Mouse (Mus musculus): ENCODE data around the gene Tlnrd1. TPM values are rescaled to one million over a fixed set of nuclear protein-coding genes. Genes with fewer than 3 reads are reported as not detected.
"Not testable (repeated sequence)": the region's sequence is repeated elsewhere in the genome, so short reads cannot be mapped to it uniquely, and the experiment has no call there.

Tlnrd1 gene
- 10 to 100 TPM; 16.8 to 18.1 TPM for total RNA-seq (2021)
- long read RNA-seq, full-length matches to known transcripts: 39 of 40 reads
- long read RNA-seq, partial matches to known transcripts: 0 of 40 reads
- long read RNA-seq, other reads (novel, unspliced or antisense): 1 of 40 reads

DNA sequence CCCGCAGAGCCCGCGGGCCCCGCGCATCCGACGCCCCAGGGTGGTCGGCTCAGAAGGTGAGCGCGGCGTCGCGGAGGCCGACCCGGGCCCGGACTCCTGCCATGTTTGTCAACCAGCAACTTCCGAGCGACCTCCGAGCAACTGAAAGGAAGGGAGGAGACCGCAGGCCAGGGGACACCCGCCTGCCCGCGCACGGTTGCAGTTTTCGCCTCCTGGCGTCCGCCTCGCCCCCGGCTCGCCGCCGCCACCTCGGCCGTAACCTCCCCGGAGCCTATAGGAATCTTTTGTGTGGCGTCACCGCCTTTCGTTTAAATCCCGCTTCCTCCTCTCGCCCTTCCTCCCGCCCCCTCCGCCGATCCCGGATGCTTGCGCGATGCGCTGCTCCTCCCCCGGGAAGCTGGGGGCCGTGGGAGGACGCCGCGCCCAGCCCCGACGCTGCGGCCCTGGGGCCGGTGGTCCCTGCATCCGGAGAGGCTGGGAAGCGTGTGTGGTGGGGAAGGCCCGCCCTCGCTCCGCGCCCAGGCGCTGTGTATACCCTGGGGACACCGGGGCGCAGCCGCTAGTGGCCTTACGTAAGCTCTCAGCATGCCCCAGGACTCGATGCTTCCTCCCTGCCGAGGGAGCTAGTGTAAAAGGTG, at the start of gene Tlnrd1, which contains the start of gene Mesd:
TSS of gene Tlnrd1 (minus strand) at position 285 of the 638 bp plus-strand sequence.
TSS of gene Mesd (plus strand) at position 446 of the 638 bp plus-strand sequence.
- DNase-seq (ENCODE audit: low spot score in 2 of 2): peak; percentile 83 to 88

DNA sequence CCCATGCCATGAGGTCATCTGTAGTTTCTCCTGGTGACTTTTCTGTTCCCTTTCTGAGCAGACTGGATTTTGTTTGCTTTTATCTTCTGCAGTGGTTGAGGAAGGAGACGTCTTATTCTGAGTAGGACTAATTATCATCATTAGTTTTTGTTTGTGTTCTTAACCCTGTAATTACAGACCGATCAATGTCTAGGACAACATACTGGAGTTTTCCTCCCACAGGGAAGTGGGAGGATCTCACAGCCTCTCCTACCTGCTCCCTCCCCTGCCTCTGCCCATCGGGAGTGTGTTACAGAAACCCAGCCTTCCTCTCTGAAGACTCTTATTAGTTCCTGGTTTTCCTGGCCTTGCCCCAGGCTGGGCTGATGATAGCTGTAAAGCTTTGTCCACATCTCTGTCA, 37.5 kb upstream of the Tlnrd1 start:
- no peak for DNase-seq (ENCODE audit: low spot score in 2 of 2)

DNA sequence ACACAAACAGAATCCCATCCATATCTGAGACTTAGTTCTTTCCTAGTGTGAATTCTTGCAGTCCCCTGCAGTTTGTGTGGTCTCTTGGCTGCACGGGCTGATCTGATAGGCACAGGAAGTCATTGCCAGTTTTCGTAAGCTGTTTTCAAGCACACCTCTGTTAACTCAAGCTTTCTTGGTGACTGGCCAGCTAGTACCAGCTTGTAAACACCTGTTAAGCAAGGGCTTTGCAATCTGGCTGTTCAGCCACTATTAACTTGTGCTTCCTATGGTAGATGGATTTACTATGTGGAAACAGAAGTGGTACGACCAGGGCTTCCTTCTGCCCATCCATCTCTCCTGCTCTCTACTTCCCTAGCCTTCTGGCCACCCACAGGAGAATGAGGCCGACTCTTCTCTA, 36.1 kb upstream of the Tlnrd1 start:
- DNase-seq (ENCODE audit: low spot score in 2 of 2): no peak

DNA sequence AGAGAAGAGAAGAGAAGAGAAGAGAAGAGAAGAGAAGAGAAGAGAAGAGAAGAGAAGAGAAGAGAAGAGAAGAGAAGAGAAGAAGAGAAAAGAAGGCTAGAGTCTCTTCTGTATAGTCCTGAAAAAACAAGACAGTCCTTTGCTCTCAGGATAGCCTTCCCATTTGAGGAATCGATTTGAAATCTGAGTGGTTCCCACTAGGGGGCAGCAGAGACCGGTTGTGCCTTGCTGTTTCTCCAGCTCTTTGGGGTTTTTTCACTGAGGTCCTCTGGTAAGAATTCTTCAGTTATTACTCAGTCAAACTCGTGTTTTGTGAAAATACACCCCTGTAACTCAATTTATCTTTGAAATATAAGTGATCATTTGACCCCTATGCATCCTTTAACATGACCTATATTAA, 30.5 kb upstream of the Tlnrd1 start:
- DNase-seq (ENCODE audit: low spot score in 2 of 2): peak; percentile 93 to 94

DNA sequence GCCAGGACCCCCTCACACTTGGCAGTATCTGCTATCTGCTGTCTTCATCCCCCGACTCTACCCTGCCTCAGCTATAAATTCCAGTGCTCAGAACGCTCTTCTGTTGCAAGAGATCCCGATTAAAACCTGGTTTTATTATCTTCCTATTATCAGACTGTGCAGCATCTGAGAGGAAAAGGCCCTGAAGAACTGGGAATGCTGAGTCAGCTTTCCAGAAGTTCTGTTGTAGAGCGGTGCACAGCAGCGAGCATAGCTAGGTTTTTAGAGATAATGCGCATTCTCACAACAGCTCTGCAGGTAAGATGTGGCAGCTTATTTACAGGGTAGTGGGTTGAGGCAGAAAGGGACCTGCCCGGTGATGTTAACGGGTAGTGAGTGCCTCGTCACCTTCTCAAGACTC, 29.9 kb upstream of the Tlnrd1 start:
- no peak for DNase-seq (ENCODE audit: low spot score in 2 of 2)

DNA sequence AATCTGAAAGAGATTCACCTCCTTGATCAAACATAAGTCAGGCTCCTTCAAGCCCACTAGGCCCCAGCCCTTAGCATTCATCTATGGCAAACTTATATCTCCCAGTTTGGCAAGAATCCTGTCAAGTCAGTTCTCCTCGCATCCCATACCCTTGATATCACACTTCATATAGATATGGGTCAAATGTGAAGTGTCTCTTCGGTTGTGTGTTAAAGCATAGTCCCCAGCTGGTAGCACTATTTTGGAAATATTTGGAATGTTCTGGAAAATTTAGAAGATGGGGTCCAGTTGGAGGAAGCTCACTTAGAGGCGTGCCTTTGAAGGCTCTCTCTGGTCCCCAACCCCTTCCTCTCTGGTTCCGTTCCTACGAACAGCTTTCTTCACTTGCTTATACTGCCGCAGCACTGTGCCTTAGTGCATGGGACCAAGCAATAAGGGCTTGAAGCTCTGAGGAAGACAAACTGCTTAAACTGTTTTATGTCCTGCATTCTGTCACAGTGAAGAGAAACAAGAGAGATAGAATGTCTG, 29.4 kb upstream of the Tlnrd1 start:
- DNase-seq (ENCODE audit: low spot score in 2 of 2): no peak

DNA sequence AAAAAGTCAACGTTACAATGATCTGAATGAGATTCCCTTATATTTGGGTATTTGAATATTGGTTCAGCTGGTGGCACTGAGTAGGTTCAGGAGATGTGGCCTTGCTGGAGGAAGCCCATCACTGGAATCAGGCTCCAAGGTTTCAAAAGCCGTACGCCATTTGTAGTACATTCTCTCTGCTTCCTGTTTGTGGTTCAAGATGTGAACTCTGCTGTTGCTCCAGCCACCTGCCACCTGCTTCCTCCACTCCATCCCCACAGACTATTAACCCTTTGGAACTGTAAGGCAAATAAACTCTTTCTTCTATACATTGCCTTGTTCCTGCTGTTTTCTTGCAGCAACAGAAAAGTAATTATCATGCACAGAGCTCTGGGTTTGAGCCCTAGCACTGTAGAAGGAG, 27.8 kb upstream of the Tlnrd1 start:
- no peak for DNase-seq (ENCODE audit: low spot score in 2 of 2)

DNA sequence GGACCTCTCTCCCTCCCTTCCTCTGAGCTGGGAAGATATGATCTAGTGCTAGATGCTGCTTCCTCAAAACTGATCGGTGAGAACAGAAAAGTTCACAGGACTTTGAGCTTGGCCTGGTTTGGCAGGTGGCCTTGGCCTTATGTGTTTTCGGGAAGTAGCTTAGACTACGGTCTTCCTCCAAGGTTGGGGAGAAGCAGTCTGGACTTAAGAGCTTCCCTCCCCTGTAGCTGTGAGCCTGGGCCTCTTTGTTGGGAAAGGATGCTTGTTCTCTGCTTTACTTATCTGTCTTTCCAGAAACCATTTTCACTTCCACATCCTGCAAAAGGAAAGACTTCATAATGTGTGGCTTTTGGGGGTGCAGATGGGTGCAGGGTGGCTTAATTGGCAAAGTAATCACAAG, 20.7 kb upstream of the Tlnrd1 start:
- DNase-seq (ENCODE audit: low spot score in 2 of 2): no peak

DNA sequence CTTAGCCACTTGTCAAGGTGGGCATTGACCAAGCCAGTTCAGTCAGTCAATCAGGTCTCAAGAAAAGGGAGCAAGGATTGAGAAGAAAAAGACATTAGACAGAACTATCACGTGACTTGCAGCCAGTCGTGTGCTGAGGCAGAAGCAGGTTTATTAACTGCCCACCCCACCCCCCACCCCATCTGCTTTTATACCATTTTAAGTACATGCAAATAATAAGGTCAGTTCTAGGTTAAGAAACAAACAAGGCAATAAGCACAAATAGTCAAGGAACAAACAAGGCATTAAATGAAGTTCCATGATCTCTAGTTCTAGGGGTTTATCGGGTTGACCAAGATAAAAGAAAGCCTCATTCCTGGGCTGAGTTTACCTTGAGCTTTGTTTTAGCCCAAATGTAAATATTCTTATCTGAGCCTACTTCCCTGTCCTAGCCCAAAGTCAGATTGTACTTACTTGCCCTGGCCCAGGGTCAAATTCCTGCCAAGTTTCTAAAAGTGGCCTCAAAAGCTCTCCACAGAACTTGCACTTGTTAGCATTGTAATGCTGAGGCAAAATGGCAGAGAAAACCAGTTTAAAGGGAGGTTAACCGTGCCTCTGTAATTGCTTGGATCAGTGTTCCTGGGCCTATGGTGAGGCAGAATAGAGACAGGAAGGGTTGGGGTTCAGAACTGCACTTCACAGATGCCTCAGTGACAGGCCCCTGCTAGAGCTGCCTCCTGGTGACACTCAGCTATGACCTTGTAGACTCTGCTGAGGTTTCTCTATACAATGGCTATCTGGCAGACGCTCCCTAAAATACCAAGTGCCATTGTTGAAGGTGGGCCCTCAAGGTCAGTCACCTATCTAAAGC, 18.4 kb upstream of the Tlnrd1 start:
- no peak for DNase-seq (ENCODE audit: low spot score in 2 of 2)

DNA sequence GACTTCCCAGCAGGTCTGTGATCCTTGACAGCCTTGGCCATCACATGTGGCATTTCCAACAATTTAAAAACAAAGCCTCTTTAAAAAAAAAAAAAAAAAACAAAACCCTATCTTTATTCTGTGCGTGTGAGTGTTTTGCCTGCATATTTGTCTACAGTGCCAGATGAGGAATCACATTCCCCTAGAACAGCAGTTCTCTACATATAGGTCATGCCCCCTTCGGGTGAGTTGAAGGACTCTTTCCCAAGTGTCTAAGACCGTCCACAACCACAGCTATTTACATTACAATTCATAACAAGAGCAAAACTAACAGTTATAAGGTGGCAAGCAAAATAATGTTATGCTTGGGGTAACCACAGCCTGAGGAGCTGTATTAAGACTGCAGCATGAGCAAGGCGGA, 17.3 kb upstream of the Tlnrd1 start:
- no peak for DNase-seq (ENCODE audit: low spot score in 2 of 2)

DNA sequence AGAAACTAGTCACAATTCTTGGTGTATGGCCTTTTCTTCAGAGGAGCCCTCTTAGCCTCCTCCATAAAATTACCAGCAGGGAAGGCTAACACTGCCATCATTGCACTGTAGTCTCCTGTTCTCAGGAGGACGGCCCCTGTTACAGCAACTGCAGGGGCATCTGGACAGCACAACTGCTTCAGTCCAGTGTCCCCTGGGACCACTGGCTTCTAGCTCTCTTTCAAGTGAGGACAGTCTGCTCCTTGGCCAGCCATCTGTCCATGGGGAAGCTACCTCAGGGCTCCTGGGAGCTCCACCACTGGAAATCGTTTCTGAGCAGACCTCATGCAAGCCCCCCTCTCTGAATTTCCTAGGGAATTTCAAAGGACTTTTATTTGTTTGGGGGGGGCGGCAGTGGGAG, 16.4 kb upstream of the Tlnrd1 start:
- DNase-seq (ENCODE audit: low spot score in 2 of 2): no peak

DNA sequence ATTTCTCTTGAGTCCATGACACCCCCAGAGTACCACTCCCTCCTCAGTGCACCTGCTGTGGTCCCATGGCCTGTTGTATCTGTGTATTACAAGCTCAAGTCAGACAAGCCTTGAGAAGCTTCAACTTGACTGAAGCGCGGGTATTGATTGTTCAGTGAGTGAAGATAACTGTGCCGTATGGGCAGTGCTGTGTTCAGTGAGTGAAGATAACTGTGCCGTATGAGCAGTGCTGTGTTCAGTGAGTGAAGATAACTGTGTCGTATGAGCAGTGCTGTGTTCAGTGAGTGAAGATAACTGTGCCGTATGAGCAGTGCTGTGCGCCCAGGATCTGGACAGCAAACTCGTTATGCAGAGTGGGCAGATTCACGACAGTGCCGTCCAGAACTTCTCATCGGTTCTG, 14.2 kb upstream of the Tlnrd1 start:
- no peak for DNase-seq (ENCODE audit: low spot score in 2 of 2)

DNA sequence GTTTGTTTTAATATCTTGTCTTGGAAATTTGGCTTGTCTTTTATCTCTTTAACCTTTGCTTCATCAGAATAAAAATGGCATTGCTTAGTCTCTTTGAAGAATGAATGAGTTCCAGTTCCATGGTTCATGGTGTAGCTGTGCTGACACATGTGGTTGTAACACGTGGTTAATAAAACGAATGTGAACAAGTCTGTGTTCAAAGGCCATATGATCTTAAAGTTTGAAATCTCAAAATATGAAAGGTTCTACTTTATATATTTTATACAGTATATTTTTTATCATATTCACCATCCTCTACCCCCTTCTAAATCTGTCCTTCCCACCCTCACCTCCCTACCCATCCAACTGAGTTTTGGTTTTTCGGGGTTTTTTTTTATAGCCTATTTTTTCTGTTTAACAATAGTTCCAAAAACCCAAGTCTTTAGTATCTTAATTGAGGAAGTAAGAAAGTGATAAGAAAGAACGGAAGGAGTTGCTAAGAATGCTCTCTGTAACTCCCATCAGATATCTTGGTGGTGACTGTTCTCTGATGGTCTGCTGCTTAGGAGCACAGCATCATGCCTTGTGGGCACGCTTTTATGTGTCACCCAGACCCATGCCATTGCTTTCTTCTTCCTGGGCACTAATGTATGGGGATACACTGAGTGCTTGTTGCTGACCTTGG, 12.1 kb upstream of the Tlnrd1 start:
- no peak for DNase-seq (ENCODE audit: low spot score in 2 of 2)

DNA sequence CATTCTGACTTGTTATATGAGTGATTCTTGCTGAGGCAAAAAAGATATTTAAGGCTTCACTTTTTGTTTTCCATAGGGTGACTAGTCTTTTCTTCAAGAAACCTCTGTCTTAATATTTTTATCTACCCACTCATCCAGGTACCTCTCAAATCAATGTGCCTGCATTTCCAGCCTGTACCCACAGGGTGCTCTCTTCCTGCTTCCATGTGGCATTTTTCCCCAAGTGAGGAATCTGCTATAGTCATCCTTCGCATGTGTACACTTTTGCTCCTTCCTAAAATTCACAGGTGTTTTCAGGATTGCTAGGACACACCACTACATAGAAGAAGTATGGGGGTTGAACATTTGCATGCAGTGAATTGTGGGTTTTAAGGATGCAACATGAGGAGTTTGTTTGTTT, 10.2 kb upstream of the Tlnrd1 start:
- no peak for DNase-seq (ENCODE audit: low spot score in 2 of 2)

DNA sequence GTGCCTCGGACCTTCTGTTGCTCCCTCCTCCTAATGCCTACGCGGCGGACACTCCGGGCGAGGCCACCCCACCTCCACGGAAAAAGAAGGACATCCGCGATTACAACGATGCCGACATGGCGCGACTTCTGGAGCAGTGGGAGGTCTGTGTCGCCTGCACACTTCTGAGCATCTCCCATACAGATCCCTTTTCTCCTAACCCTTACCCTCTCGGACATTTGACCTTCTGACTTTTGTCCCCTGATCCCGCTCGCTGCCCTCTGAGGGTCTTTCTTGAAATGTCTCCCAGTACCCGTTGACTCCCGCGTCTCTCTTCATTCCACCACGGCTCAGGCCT, 8.2 kb upstream of the Tlnrd1 start:
- DNase-seq (ENCODE audit: low spot score in 2 of 2): no peak

DNA sequence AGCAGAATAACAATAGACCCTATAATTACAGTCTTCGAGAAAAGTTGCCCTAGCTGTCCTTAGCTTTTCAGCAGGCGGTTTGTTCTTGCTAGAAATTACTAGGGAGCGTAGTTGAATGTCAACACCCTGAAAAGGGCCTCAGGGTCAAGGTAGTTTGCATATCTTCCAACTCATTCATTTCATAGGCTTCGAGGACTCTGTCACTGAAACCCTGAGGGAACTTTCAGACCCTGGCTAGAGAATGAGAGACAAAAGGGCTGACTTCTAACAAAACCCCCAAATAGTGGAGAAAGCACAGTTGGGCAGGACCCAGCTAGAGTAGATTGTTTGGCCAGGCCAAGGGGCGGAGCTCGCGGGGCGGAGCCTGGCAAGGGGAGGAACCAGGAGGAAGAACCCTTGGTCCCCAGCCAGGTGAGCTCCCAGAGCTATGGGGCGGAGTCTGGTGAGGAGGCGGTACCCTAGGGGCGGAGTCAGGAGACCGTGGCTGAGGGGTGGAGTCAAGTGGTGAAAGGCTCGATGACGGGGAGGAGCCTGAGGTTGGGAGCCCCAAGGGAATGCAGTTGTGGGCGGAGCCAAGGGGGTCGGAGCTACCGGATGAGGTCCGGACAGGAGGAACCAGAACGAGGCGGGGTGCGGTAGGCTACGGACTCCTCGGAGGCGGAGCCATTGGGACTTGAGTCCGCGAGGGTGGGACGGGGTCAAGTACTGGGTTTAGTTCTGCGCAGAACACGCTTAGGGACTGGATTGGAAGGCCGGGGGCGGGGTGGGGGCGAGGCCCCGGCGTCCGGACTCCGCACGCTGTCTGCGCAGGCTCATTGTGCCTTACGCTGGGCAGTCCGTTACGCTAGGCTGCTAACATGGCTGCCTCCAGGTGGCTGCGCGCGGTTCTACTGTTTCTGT, 7.6 kb upstream of the Tlnrd1 start:
- DNase-seq (ENCODE audit: low spot score in 2 of 2): peak; percentile 94 to 97

DNA sequence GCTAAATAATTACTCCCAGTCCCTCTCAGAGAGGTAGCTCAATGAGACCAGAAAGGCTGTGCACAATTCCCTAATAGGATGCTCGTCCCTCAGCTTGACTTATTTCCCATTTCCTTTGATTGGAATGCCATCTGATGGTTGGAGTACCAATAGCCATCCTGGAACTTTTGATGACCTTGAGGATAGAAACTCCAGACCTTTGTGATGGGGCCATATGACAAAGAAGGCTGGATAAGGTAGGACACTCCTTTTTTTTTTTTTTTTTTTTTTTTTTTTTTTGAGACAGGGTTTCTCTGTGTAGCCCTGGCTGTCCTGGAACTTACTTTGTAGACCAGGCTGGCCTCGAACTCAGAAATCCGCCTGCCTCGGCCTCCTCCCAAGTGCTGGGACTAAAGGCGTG, 5.8 kb upstream of the Tlnrd1 start:
- DNase-seq (ENCODE audit: low spot score in 2 of 2): not testable (repeated sequence)

DNA sequence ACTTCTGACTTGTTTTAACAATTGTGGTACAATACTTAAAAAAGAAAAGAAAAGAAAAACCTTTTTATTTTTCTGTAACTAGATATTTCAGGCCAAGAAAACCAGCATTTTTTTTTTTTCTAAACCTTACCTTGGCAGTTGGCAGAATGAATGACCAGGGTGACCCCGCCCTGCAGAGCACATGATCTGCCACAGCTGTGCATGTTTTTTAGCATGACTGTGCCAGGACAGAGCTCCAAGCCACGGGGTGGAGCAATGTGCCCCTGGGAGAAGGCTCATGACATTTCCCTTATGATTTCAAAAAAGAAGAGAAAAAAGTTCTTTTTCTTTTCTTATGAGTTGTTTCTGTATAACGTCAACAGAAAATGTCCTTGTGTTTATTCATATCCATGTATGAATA, 5.3 kb upstream of the Tlnrd1 start:
- DNase-seq (ENCODE audit: low spot score in 2 of 2): no peak

DNA sequence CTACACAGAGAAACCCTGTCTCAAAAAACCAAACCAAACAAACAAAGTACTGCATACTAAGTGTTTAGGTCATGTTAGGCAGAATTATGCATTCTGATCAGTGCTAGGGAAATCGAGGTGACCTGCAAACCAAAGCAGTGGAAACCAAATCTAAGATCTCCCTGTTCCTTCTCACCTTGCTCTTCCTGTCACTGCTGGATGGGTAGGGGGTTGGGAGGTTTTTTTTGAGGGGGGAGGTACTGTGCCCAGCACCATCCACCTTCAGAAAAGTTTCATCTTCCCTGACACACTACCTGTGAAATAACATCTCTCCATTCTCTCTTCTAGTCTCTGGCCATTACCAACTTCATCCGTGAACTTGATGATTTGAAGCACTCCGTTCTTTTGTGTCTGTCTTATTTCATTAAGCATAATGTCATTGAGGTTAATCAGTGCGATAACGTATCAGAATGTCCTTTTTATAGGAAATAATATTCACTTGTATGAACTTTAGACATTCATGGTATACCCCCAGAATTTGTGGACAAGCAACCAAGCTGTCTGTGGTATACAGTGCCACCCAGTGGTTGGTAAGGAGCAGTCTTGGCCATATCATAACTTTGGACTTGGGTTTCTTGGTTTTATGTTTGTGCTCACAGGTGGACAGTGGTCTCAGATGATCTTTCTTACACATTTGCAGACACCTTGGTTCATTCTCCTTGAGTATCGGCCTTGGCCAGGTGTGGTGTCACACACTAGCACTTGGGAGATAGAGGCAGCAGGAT, 2.4 kb upstream of the Tlnrd1 start:
- no peak for DNase-seq (ENCODE audit: low spot score in 2 of 2)

DNA sequence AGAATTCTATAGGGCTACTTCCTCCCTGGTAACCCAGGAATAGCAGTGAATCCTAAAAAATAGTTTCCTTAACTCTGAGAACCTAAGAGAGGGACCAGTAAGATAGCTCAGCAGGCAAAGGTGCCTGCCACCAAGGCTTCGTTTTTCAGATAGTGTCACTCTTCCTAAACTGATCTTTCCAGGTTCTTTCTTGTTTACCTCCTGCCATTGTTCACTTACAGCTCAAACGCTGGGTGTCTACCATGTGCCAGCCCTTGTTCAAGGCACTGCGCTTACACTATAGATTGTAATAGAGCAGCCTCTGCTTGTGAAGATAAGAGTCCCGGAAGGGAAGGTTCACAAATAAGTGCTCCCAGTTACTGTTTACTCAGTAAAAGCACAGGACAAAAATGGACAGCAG, 1.7 kb upstream of the Tlnrd1 start:
- no peak for DNase-seq (ENCODE audit: low spot score in 2 of 2)
